Comparison of ENCODE assay signal across 9 mouse cellular contexts in the genomic region with DNA sequence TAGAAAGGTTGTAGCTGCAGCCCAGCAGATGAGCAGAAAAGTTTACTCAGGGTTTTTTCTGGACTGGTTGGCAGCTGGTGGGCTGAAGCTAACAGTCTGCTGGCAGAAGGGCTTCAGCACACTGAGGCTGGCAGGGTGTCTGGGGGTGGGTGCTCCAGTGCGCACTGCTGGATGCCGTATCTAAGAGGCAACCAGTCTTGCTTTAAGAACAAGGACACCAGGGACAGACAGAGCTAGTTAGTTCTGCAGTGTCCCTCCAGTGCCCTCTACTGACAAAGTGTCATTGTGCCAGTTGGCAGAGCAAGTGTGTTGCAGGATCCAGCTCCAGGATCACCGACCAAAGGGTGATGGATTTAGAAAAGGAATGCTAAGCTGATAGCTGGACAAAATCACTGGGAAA. TPM values are rescaled to one million over a fixed set of nuclear protein-coding genes. Genes with fewer than 3 reads are reported as not detected.
DNase-seq lines count a peak whose midpoint lies in the region; ATAC-seq and TF ChIP-seq lines count a peak whose summit lies in the region.
"Had no signal": no experiment of that assay in that cellular context is flagged by ENCODE, and none has a peak within 500 bp of the region (broad histone marks: within the 10 kb centered on the region; RNA-seq: fewer than 3 reads in every experiment).

No protein-coding gene starts in this region.

- H3K4me2 ChIP-seq in forebrain, embryonic 12.5 days = no peak overlapping the region
- no peak overlapping the region for H3K4me2 ChIP-seq in hindbrain, embryonic 13.5 days
- H3K4me2 ChIP-seq: limb, embryonic 12.5 days had no signal

- ATAC-seq in forebrain, embryonic 12.5 days (ENCODE audit: low FRiP score) = 0 out of 2 replicates have a peak, but pooled peaks have one; percentile 39
- peak; percentile 72 for ATAC-seq in hindbrain, embryonic 13.5 days (ENCODE audit: low FRiP score)
- peak; percentile 97 for ATAC-seq in megakaryocyte, adult 5-6 weeks (ENCODE audit: poor library complexity, severe bottlenecking)

- DNase-seq in MN1 (ENCODE audit: low spot score) = peak; percentile 34
- peak; percentile 27 to 48 for DNase-seq in layer of hippocampus, postnatal 25 days (ENCODE audit: extremely low spot score in 1 of 2, low spot score in 1 of 2)
- DNase-seq in right cerebral cortex, postnatal 25 days = peak; percentile 65
- DNase-seq in T-cell, adult 2 months (ENCODE audit: low spot score) = no peak

- 13% methylated on average over 3 of the region's 3 CpGs for WGBS in forebrain, embryonic 12.5 days
- WGBS in hindbrain, embryonic 13.5 days = 7% methylated on average over 3 of the region's 3 CpGs

- no peaks in the 10 kb centered on the region; the same call in 1 of the 2 replicates for H3K27me3 ChIP-seq in forebrain, embryonic 12.5 days
- H3K27me3 ChIP-seq in hindbrain, embryonic 13.5 days = no peaks in the 10 kb centered on the region

- H3K4me3 ChIP-seq in bone marrow macrophage, adult 2 months (ENCODE audit: insufficient read depth, low read length) = no peak overlapping the region
- H3K4me3 ChIP-seq in forebrain, embryonic 12.5 days (replicated peaks) = no peak overlapping the region
- no peak overlapping the region for H3K4me3 ChIP-seq in hindbrain, embryonic 13.5 days
- H3K4me3 ChIP-seq: limb, embryonic 12.5 days had no signal

- H3K9me3 ChIP-seq in forebrain, embryonic 12.5 days = no peaks in the 10 kb centered on the region
- H3K9me3 ChIP-seq in hindbrain, embryonic 13.5 days = no peaks in the 10 kb centered on the region
- H3K9me3 ChIP-seq: limb, embryonic 12.5 days had no signal

- TF ChIP-seq CTCF in bone marrow macrophage, adult 2 months (IDR thresholded peaks at IDR 0.05; ENCODE audit: low read depth, low read length) = peak; percentile 53

- no peak for TF ChIP-seq POLR2A in bone marrow macrophage, adult 2 months (IDR thresholded peaks at IDR 0.05; ENCODE audit: borderline replicate concordance, low read depth, low read length)

- H3K36me3 ChIP-seq in forebrain, embryonic 12.5 days (replicated peaks) = no peaks in the 10 kb centered on the region
- no peaks in the 10 kb centered on the region for H3K36me3 ChIP-seq in hindbrain, embryonic 13.5 days
- H3K36me3 ChIP-seq: limb, embryonic 12.5 days had no signal

- H3K9ac ChIP-seq in forebrain, embryonic 12.5 days = no peak overlapping the region
- no peak overlapping the region for H3K9ac ChIP-seq in hindbrain, embryonic 13.5 days
- H3K9ac ChIP-seq: limb, embryonic 12.5 days had no signal

- H3K4me1 ChIP-seq in bone marrow macrophage, adult 2 months (ENCODE audit: control insufficient read depth, insufficient read depth, low read length) = peaks cover 6% of the 10 kb centered on the region
- H3K4me1 ChIP-seq in forebrain, embryonic 12.5 days = no peaks in the 10 kb centered on the region
- H3K4me1 ChIP-seq in hindbrain, embryonic 13.5 days (replicated peaks) = peaks cover 12% of the 10 kb centered on the region

- no peak overlapping the region for H3K27ac ChIP-seq in bone marrow macrophage, adult 2 months (ENCODE audit: insufficient read depth, low read depth, low read length)
- H3K27ac ChIP-seq in forebrain, embryonic 12.5 days = no peak overlapping the region
- H3K27ac ChIP-seq in hindbrain, embryonic 13.5 days = no peak overlapping the region
- H3K27ac ChIP-seq: limb, embryonic 12.5 days had no signal

RNA-seq across cellular contexts. Expression of a gene that starts 11.2 kb away (rescaled TPM):
- polyA plus RNA-seq in bone marrow macrophage, adult 2 months (2012; ENCODE audit: insufficient read depth, insufficient read length, missing spikeins) = 514 and 522 TPM in 2 replicates
- 2.2 and 3.8 TPM in 2 replicates for polyA plus RNA-seq in forebrain, embryonic 12.5 days (2016; fragmentation: Nextera tagmentation; extraction: Ambion mirVana)
- polyA plus RNA-seq in hindbrain, embryonic 13.5 days (2015; fragmentation: Nextera tagmentation; extraction: Ambion mirVana) = 9.2 and 12.6 TPM in 2 replicates
- 1 to 10 TPM; 2.0 to 3.6 TPM for total RNA-seq in layer of hippocampus, postnatal 25 days (2021)
- 16.5 and 20.4 TPM in 2 replicates for total RNA-seq in megakaryocyte, adult 5-6 weeks (2015)
- 9.6 and 11.2 TPM in 2 replicates for total RNA-seq in megakaryocyte, adult 5-6 weeks (2017)

RNA-seq across cellular contexts. Expression of a gene that starts 13.1 kb away (rescaled TPM):
- 17.8 and 20.7 TPM in 2 replicates for polyA plus RNA-seq in bone marrow macrophage, adult 2 months (2012; ENCODE audit: insufficient read depth, insufficient read length, missing spikeins)
- 12.5 and 14.4 TPM in 2 replicates for polyA plus RNA-seq in forebrain, embryonic 12.5 days (2016; fragmentation: Nextera tagmentation; extraction: Ambion mirVana)
- 8.9 and 9.1 TPM in 2 replicates for polyA plus RNA-seq in hindbrain, embryonic 13.5 days (2015; fragmentation: Nextera tagmentation; extraction: Ambion mirVana)
- total RNA-seq in layer of hippocampus, postnatal 25 days (2021) = 10 to 100 TPM; 28.3 to 34.0 TPM
- total RNA-seq in megakaryocyte, adult 5-6 weeks (2015) = 1.8 and 3.0 TPM in 2 replicates
- total RNA-seq in megakaryocyte, adult 5-6 weeks (2017) = 3.3 and 3.4 TPM in 2 replicates

Comparison
In these comparisons a context has a peak if more than half of its experiments do, and no peak if none do; other contexts are left out.
1. ATAC-seq: peak in every context shown above with its lines; median percentile 97 in megakaryocyte, adult 5-6 weeks; 72 in hindbrain, embryonic 13.5 days; 39 in forebrain, embryonic 12.5 days.
2. RNA of a gene that starts 11.2 kb away (polyA plus RNA-seq): 514 to 522 TPM in bone marrow macrophage, adult 2 months; 9.2 to 12.6 TPM in hindbrain, embryonic 13.5 days and 2.2 to 3.8 TPM in forebrain, embryonic 12.5 days; every median in the first group is over 10 times any median in the second.